Mouse (Mus musculus): ENCODE measurements around the gene Endov. TPM values are rescaled to one million over a fixed set of nuclear protein-coding genes. Genes with fewer than 3 reads are reported as not detected.

The Endov gene
- polyA plus RNA-seq, 1 experiment: 18.8 TPM

DNA sequence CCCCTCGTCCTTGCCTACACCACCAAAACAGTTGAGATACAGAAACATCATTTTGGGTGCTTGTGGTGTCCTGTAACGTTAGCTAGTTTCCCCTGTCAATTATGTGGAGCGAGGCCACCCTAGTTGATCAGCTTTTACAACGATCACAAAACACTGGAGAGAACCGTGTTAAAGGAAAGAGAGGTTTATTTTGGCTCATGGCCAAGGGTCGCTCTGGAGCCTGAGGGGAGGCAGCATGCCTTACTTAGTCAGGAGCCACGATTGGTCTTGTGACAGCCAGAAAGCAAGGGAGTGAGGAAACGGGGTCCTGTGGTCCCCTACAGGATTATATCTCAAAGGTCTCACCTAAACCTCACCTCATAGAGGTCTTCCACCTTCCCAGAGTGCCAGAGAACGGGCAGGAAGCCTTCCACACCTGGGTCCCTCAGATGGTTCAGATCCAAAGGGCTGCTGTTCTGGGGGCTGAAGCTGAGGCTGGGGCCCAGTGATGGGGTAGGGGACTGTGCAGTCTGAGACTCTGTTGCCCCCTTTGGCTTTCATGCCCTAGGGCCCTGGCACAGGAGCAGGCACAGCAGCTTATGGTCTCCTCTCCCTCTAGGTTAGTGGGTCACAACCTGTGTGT lies 22.0 kb downstream of the Endov start:
- no peak for TF ChIP-seq GATA1 (IDR thresholded peaks at IDR 0.05; ENCODE audit: low read length)

DNA sequence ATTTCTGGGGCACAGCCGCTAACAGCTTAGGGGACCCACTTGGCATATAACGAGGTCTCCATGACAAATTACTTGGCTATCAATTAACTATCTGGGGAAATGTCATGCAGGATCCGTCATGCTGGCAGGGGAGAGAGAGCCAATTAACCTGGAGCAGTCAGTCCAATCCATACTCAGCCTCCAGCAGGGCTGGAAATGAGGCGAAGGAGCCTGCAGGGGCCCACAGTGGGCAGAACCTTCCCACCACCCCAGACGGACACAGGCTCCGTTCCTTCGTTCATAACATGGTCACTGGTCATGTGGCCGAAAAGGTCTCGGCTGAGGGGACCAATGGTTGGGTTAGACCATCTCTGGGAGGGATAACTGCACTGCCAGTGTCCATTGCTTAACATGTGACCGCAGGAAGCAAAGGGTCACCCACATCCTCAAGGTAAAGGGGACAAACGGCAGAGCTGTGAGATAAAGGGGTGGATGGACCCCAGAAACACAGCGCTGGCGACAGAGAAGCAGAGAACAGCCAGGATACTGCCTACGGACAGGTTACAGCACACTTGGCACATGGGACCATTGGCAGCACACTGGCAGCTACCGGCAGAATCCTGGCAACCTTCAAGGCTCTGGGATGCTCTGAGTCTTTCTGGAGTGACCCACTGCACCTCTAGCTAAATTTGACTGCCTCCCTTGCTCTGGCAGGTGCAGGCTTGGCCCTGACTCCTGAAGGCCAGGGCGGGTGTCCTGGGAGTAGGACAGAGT lies 23.1 kb downstream of the Endov start:
- TF ChIP-seq GATA1 (IDR thresholded peaks at IDR 0.05; ENCODE audit: low read length): no peak

DNA sequence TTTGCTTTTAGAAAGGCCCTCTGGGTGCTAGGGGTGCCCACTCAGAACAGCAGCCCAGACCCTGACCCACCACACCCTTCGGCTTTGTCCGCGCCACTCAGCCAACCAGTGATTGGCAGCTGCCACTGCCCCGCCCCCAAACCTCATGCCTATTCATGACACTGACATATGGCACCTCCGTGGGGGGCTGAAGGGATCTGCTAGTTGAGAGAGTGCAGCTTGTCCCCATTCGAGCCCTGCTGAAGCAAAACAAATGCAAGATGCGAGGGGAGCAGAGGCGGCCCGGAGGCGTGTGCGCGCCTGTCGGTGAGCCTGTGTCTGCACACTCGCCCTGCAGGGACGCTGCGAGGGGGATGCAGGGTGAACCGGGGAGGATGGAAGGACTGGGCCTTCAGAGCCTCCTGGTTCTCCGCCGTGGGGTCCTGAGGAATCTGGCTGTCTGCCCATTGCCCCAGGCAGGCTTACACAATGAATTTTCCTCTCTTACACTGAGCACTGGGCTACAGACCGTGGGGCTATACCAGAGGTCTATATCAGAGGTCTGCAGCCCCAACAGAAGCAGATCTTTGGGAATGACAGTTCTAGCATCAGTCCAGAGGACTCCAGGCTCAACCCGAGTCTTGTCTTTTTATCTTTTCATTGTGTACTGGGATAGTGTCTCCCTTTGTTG lies 24.0 kb downstream of the Endov start:
- TF ChIP-seq GATA1 (IDR thresholded peaks at IDR 0.05; ENCODE audit: low read length): no peak

DNA sequence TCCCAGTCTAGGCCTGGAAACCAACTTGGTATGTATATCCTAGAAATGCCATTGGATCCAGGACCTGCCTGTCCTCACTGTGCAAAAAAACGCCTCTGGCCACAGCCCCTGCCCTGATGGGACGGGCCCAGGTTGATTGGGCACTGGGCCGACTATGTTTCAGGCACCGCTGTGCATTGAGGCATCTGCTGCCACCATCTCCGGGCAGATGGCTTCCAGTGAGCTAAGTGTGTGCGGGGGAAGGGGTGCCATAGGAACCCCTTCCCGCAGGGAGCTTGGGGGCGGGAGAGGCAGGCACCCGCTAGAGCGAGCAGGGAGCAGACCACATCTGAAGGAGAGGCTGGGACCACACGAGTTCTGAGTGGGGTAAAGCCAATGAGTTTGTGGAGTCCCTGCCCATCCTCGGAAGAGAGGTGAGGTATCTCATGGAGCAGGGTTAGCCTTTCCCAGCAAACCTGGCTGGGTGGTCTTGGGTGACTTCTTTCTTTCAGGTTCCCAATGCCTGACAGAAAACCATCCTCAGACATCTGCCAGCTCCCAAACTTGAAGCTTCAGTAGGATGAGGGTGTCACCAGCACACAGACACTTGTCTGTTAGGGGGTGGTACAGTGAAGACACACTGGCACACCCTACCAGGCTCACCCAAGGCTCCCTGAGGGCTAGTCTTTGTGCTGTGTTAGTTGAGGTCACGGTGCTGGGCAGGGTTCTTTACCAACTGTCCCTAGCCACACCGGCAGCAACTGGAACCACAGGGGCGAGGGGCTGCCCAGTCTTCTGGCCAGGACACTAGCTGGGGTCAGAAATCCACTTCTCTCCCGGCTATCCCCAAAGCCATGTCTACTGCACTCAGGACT lies 24.9 kb downstream of the Endov start:
- TF ChIP-seq GATA1 (IDR thresholded peaks at IDR 0.05; ENCODE audit: low read length): no peak

DNA sequence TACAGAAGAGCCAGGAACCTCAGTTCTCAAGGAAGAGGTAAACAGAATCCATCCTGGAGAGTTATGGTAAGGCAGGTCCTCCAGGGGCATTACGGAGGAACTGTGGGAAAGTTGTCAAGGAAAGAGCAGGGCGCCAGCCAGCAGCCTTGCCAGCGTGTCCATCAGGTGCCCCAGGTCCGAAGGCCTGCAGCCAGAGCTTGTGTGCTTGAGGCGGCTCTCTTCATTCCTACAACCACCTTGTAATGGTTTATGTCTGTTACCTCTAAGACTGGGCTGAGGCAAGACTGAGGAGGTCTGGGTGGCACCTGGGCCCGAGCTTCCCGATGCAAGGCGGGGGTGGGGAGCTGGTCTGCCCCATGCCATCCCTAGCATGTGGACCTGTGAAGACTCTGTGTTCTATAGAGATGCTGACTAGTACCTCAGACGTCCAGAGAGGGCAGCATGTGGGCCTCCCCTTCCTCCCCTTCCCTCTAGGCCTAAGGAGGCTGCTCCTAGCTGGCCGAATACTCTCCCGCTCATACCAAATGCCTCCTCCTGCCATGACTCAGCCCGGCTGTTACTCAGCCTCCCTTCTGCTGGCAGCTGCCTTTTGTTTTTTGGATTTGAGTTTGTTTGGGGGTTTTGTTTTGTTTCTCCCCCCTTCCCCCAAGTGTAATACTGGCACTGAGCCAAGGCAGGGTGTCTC lies 25.7 kb downstream of the Endov start:
- no peak for TF ChIP-seq GATA1 (IDR thresholded peaks at IDR 0.05; ENCODE audit: low read length)

DNA sequence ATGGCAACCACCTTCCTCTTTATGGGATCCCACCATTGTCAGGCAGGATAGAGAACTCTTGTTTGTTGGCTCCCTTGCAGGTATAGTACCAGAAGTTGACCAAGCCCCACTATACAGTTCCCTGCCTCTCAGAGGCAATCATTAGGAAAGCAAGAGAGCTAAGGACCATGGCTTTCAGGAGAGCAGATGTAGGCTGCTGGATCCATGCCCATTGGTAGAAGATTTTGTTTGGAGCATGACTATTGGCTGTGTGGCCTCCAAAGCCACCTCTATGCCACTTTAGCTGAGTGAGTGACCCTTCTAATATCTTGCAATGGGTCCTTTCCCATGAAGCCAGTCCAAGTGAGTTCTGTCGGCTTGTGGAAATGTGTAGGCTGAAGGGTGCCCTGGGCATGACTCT lies 28.2 kb downstream of the Endov start:
- TF ChIP-seq GATA1 (IDR thresholded peaks at IDR 0.05; ENCODE audit: low read length): no peak

DNA sequence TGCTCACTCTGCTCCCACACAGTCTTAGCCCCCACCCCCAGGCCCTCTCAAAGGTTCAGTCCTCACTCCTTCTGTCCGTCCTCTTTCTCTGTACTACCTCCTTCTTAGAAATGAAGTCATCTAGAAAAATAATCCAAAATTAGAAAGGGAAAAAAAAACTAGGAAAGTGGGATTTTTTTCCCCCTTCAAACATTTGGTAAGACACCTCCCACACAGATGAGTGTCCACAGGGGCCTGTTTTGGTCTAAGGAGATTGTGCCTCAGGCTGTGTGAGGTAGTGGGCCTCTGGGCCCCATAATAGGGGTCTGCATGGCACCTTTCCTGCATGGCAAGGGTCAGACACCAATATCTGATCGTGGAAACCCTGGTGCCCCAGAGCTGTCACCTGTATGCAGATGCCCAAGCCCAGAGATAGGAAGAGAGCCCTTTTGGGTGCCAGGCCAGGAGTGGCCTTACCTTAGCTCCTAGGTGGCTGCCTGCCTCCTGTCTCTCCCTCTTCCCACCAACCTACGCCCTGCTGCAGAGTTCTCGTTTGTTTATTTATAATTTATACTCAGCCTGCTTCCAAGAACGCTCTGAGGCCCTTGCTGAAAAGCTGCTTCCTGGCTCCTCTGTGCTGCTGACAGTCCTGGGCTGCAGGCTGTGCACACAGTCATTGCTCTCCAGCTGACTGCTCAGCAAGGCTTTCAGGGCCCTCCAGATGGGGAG lies 29.0 kb downstream of the Endov start:
- no peak for TF ChIP-seq GATA1 (IDR thresholded peaks at IDR 0.05; ENCODE audit: low read length)

DNA sequence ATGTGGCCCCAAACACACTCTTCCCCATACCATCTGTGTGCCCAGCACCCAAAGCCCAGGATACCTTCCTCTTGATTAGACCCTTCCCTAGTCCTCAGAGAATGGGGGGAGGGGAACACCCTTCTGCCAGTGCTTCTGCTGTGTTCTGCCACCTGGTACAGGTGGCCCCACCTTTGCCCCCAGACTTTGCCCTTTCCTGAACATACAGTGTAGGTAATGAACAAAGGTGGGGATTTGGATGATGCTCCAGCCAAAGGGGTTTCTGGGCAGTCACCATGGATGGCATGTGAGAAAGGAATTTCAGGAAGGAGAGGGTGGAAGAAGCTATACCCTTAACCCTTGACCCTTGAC lies 29.5 kb downstream of the Endov start:
- TF ChIP-seq GATA1 (IDR thresholded peaks at IDR 0.05; ENCODE audit: low read length): no peak

DNA sequence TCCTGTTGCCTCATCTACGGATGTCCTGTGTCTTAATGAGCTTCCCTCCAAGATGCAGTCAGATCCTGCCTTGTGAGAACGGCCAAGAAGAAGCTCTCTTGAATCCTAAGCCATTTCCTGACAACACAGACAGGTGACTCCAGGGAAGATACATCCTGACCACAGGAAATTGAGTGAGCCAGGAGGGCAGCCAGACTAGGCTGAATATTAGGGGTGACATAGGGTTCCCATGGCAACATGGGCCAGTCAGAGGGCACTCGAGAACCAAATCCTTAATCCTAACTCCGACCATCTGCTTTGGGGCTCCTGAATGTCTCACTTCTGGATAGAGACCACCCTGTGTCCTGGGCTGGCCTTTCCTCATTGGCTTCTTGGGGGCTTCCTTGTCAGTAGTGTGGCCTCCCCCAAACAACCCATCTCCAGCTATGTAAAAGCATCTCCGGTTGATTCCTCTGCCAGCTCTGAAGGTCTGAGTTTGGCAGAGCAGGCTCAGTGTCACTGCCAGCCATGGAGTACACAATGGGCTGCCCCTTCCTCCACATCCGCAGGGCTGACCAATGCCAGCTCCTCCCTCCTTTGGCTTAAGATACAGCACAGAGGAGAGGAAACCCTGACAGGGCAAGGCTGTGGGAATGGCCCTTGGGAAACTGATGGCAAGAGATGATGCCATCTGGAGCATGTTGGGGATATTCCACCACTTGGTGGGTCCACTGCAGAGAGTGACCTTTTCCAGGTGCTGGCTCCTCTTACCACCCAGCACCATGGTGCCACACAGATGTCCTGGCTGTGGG lies 31.0 kb downstream of the Endov start:
- no peak for TF ChIP-seq GATA1 (IDR thresholded peaks at IDR 0.05; ENCODE audit: low read length)

DNA sequence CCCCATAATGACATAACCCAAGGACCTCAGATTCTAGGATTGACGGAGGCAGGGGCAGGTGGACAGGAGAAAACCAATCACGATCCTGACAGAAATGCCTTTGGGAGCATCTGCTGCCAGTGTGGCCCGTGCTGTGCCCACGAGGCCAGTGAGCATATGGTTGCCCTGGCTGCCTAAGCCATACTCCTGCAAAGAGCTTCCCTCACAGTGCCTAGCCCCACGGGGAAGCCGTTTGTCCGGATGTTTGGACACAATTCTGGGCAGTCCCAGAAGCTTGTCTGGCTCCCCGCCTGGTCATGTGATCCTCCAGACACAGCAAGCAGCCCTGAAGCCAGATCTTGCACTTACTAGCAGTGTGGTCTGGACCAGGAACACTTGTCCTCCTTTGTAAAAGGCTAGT lies 31.6 kb downstream of the Endov start:
- no peak for TF ChIP-seq GATA1 (IDR thresholded peaks at IDR 0.05; ENCODE audit: low read length)

DNA sequence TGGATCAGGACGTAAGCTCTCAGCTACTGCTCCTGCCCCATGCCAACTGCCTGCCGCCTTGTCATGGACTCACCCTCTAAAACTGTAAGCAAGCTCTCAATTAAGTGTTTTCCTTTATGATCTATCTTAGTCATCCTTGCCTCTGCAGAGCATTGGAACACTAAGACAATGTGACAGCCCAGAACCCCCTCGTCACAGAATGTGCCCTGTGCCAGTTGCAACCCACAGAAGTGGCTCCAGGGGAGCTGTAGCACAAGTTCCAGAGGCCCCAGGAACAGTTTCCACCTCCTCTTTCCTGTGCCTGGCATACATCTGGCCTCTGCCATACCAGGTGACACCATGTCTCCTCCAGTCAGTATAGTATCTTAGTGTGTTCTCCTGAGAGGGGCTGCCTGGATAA lies 32.2 kb downstream of the Endov start:
- TF ChIP-seq GATA1 (IDR thresholded peaks at IDR 0.05; ENCODE audit: low read length): no peak

DNA sequence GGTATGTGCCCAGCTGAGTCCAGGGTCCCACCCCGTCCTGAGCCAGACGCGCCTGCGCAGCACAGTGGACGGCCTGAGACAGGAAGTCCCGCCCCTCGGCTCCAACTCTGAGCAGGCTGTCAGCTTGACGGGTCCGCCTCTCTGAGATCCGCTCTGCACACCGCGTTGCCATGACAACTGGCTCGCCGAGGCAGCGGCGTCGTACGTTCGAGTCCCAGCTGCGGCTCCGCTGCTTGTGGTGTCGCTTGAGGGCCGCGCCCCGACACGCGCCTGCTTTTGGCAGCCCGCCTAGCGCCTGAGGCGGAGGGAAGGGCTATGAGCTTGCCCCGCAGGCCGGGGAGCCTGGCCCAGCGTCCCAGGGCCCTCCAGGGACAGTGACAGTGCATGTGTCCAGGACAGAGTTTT lies 33.4 kb downstream of the Endov start:
- no peak for TF ChIP-seq GATA1 (IDR thresholded peaks at IDR 0.05; ENCODE audit: low read length)

DNA sequence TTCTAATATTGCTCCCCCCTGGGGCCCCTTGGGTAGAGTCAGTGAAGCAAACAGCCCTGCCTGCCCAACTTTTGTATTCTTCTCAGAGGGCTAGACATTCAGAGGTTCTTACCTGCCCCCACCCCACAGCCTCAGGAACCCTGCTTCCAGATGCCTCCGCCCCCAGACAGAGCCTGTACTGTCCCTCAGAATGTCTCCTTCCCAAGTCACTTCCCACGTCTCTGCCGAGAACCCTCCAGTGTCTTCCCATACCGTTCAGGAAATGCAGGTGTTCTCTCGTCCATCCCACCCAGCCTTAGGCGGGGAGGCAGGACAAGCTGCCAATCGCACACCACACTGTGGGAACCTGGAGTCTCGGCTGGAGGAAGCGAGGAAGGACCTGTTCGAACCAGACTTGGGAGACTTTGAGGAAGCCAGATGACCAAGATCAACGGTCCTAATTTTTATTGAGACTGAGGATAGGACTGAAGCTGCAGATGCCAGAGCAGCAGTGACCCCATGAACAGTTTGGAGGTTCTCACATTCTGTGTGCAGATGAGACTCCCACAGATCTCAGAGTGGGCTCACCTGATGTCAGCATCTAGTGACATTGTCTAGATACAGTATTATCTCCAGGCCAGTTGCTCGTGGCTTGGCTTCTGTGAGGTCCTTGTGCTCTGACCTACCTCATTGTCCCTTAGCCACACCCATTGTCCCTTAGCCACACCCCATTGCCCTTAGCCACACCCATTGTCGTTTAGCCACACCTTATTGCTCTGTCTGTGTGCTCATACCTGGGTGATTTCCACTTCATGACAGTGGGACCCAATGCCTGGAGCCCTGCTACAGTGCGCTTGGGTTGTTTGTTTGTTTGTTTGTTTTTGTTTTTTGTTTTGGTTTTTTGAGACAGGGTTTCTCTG lies 35.2 kb downstream of the Endov start:
- no peak for TF ChIP-seq GATA1 (IDR thresholded peaks at IDR 0.05; ENCODE audit: low read length)

Data from G1E-ER4 (cell line).